Mouse (Mus musculus): ENCODE measurements at regions not wholly inside any gene's neighbourhood (a gene's known extent, or its start where the extent isn't known, plus 50 kb on each side); places are given as distances from the start of the nearest gene placed in this dataset.
"Not testable (repeated sequence)": the region's sequence is repeated elsewhere in the genome, so short reads cannot be mapped to it uniquely, and the experiment has no call there.

GRCm38 (mm10) chr1:47263611-47264010 is 371.0 kb upstream of the Slc39a10 start:
- no peak for DNase-seq (ENCODE audit: low spot score)
- Histone ChIP-seq H3K27me3 (ENCODE audit: insufficient read depth, poor library complexity, severe bottlenecking) (no peaks in the 10 kb centered on the region), H3K27ac (no peak overlapping the region), H3K4me3 (no peak overlapping the region), H3K36me3 (no peaks in the 10 kb centered on the region), H3K4me1 (no peaks in the 10 kb centered on the region), H3K9me3 (no peaks in the 10 kb centered on the region)
- 47% methylated on average over 1 of the region's 1 CpGs for WGBS

- 73% methylated on average over 3 of the region's 3 CpGs for WGBS
- no peaks in the 10 kb centered on the region for H3K27me3 ChIP-seq (ENCODE audit: insufficient read depth, poor library complexity, severe bottlenecking)
Observed at GRCm38 (mm10) chr1:47261505-47262130, 369.0 kb upstream of the Slc39a10 start.

GRCm38 (mm10) chr1:47250706-47251105 is 358.1 kb upstream of the Slc39a10 start:
- not testable (repeated sequence) for H3K4me1 ChIP-seq; DNase-seq (ENCODE audit: low spot score); H3K27ac ChIP-seq; H3K9me3 ChIP-seq; H3K36me3 ChIP-seq; H3K27me3 ChIP-seq (ENCODE audit: insufficient read depth, poor library complexity, severe bottlenecking); H3K4me3 ChIP-seq
- WGBS = 86% methylated on average over 13 of the region's 13 CpGs

More at GRCm38 (mm10) chr1:47261505-47262130, 369.0 kb upstream of the Slc39a10 start:
- H3K36me3 ChIP-seq = no peaks in the 10 kb centered on the region
- no peak for DNase-seq (ENCODE audit: low spot score)
- no peak overlapping the region for H3K27ac ChIP-seq
- H3K4me3 ChIP-seq = no peak overlapping the region
- H3K9me3 ChIP-seq = no peaks in the 10 kb centered on the region
- no peaks in the 10 kb centered on the region for H3K4me1 ChIP-seq

GRCm38 (mm10) chr1:47217088-47217487 is 324.4 kb upstream of the Slc39a10 start:
- Histone ChIP-seq H3K27ac (no peak overlapping the region), H3K4me1 (no peaks in the 10 kb centered on the region), H3K9me3 (no peaks in the 10 kb centered on the region), H3K27me3 (ENCODE audit: insufficient read depth, poor library complexity, severe bottlenecking) (no peaks in the 10 kb centered on the region), H3K4me3 (no peak overlapping the region), H3K36me3 (no peaks in the 10 kb centered on the region)
- WGBS = 59% methylated on average over 2 of the region's 2 CpGs
- DNase-seq (ENCODE audit: low spot score) = no peak

GRCm38 (mm10) chr1:47216419-47217002 is 323.9 kb upstream of the Slc39a10 start:
- Histone ChIP-seq H3K4me1 (no peaks in the 10 kb centered on the region), H3K4me3 (no peak overlapping the region), H3K36me3 (no peaks in the 10 kb centered on the region), H3K27me3 (ENCODE audit: insufficient read depth, poor library complexity, severe bottlenecking) (no peaks in the 10 kb centered on the region), H3K9me3 (no peaks in the 10 kb centered on the region), H3K27ac (no peak overlapping the region)
- DNase-seq (ENCODE audit: low spot score) = no peak
- 63% methylated on average over 2 of the region's 2 CpGs for WGBS

- H3K36me3 ChIP-seq = no peaks in the 10 kb centered on the region
- DNase-seq (ENCODE audit: low spot score) = no peak
- H3K9me3 ChIP-seq = no peaks in the 10 kb centered on the region
- H3K27me3 ChIP-seq (ENCODE audit: insufficient read depth, poor library complexity, severe bottlenecking) = no peaks in the 10 kb centered on the region
- no peaks in the 10 kb centered on the region for H3K4me1 ChIP-seq
- H3K27ac ChIP-seq = no peak overlapping the region
- 77% methylated on average over 5 of the region's 5 CpGs for WGBS
- H3K4me3 ChIP-seq = no peak overlapping the region
Observed at GRCm38 (mm10) chr1:47213476-47213875, 320.8 kb upstream of the Slc39a10 start.

- H3K9me3 ChIP-seq = no peaks in the 10 kb centered on the region
- H3K36me3 ChIP-seq = no peaks in the 10 kb centered on the region
- DNase-seq (ENCODE audit: low spot score) = no peak
- H3K4me1 ChIP-seq = no peaks in the 10 kb centered on the region
- H3K27ac ChIP-seq = no peak overlapping the region
- 79% methylated on average over 4 of the region's 4 CpGs for WGBS
- no peak overlapping the region for H3K4me3 ChIP-seq
- no peaks in the 10 kb centered on the region for H3K27me3 ChIP-seq (ENCODE audit: insufficient read depth, poor library complexity, severe bottlenecking)
Observed at GRCm38 (mm10) chr1:47193001-47193400, 300.3 kb upstream of the Slc39a10 start.

- no peak for DNase-seq (ENCODE audit: low spot score)
- H3K4me3 ChIP-seq = no peak overlapping the region
- no peaks in the 10 kb centered on the region for H3K4me1 ChIP-seq
- H3K27ac ChIP-seq = no peak overlapping the region
- H3K36me3 ChIP-seq = no peaks in the 10 kb centered on the region
- no peaks in the 10 kb centered on the region for H3K9me3 ChIP-seq
- no peaks in the 10 kb centered on the region for H3K27me3 ChIP-seq (ENCODE audit: insufficient read depth, poor library complexity, severe bottlenecking)
- 77% methylated on average over 3 of the region's 3 CpGs for WGBS
Observed at GRCm38 (mm10) chr1:47164417-47164816, 271.8 kb upstream of the Slc39a10 start.

GRCm38 (mm10) chr1:47163808-47164410 is 271.3 kb upstream of the Slc39a10 start:
- Histone ChIP-seq H3K27ac (no peak overlapping the region), H3K27me3 (ENCODE audit: insufficient read depth, poor library complexity, severe bottlenecking) (no peaks in the 10 kb centered on the region), H3K4me3 (no peak overlapping the region), H3K9me3 (no peaks in the 10 kb centered on the region), H3K4me1 (no peaks in the 10 kb centered on the region), H3K36me3 (no peaks in the 10 kb centered on the region)
- 77% methylated on average over 1 of the region's 1 CpGs for WGBS
- DNase-seq (ENCODE audit: low spot score) = no peak

- not testable (repeated sequence) for H3K27ac ChIP-seq
Observed at GRCm38 (mm10) chr1:47130031-47130430, 237.4 kb upstream of the Slc39a10 start.

GRCm38 (mm10) chr1:47119636-47120035 is 227.0 kb upstream of the Slc39a10 start:
- Histone ChIP-seq H3K36me3 (no peaks in the 10 kb centered on the region), H3K4me1 (no peaks in the 10 kb centered on the region), H3K4me3 (no peak overlapping the region), H3K27ac (no peak overlapping the region), H3K27me3 (ENCODE audit: insufficient read depth, poor library complexity, severe bottlenecking) (no peaks in the 10 kb centered on the region), H3K9me3 (no peaks in the 10 kb centered on the region)
- no peak for DNase-seq (ENCODE audit: low spot score)
- WGBS = 87% methylated on average over 1 of the region's 1 CpGs

More at GRCm38 (mm10) chr1:47130031-47130430, 237.4 kb upstream of the Slc39a10 start:
- H3K4me3 ChIP-seq; H3K36me3 ChIP-seq; H3K9me3 ChIP-seq; DNase-seq (ENCODE audit: low spot score); H3K4me1 ChIP-seq; H3K27me3 ChIP-seq (ENCODE audit: insufficient read depth, poor library complexity, severe bottlenecking): not testable (repeated sequence)

- not testable (repeated sequence) for H3K9me3 ChIP-seq; DNase-seq (ENCODE audit: low spot score); H3K27me3 ChIP-seq (ENCODE audit: insufficient read depth, poor library complexity, severe bottlenecking); H3K27ac ChIP-seq; H3K4me1 ChIP-seq; H3K36me3 ChIP-seq; H3K4me3 ChIP-seq
- 86% methylated on average over 4 of the region's 4 CpGs for WGBS
Observed at GRCm38 (mm10) chr1:47116681-47117080, 224.0 kb upstream of the Slc39a10 start.

GRCm38 (mm10) chr1:47112494-47112893 is 219.8 kb upstream of the Slc39a10 start:
- Histone ChIP-seq H3K4me3 (no peak overlapping the region), H3K4me1 (no peaks in the 10 kb centered on the region), H3K9me3 (no peaks in the 10 kb centered on the region), H3K27me3 (ENCODE audit: insufficient read depth, poor library complexity, severe bottlenecking) (no peaks in the 10 kb centered on the region), H3K27ac (no peak overlapping the region), H3K36me3 (no peaks in the 10 kb centered on the region)
- no peak for DNase-seq (ENCODE audit: low spot score)
- WGBS = 71% methylated on average over 1 of the region's 1 CpGs

Data from heart, embryonic 10.5 days (tissue).